Mouse (Mus musculus) hindbrain, embryonic 13.5 days (tissue): Measurements from ENCODE around the gene Ccdc40. TPM values are rescaled to one million over a fixed set of nuclear protein-coding genes. Genes with fewer than 3 reads are reported as not detected.
"Not testable (repeated sequence)": the region's sequence is repeated elsewhere in the genome, so short reads cannot be mapped to it uniquely, and the experiment has no call there.

Experiments used
- ATAC-seq: fragments of 200-750 bp; cut with Nextera tagmentation; 2 replicates; pipeline ENCODE4 v1.8.0; 2017; ENCODE audit warnings: moderate TSS enrichment; ENCODE audit not compliant: low FRiP score
- H3K27ac ChIP-seq: fragments of 300-500 bp; sonication (generic); 2 replicates; pipeline ENCODE4 v1.5.1; 2015; ENCODE audit warnings: inconsistent platforms, mild to moderate bottlenecking, moderate library complexity
- H3K27me3 ChIP-seq: fragments of 300-500 bp; sonication (generic); 2 replicates; pipeline ENCODE4 v1.6.1; 2015; ENCODE audit warnings: mild to moderate bottlenecking, inconsistent platforms
- H3K36me3 ChIP-seq: fragments of 300-500 bp; sonication (generic); 2 replicates; pipeline ENCODE4 v1.6.1; 2015; ENCODE audit warnings: mild to moderate bottlenecking, inconsistent platforms
- H3K4me1 ChIP-seq: fragments of 300-500 bp; sonication (generic); replicated peaks from 2 replicates; pipeline ENCODE4 v1.6.1; 2015; ENCODE audit warnings: inconsistent platforms
- H3K4me2 ChIP-seq: fragments of 300-500 bp; sonication (generic); 2 replicates; pipeline ENCODE4 v1.6.1; 2015; ENCODE audit warnings: inconsistent platforms, mild to moderate bottlenecking, moderate library complexity
- H3K4me3 ChIP-seq: fragments of 300-500 bp; sonication (generic); 2 replicates; pipeline ENCODE4 v1.5.1; 2015; ENCODE audit warnings: mild to moderate bottlenecking, inconsistent platforms
- H3K9ac ChIP-seq: fragments of 300-500 bp; sonication (generic); 2 replicates; pipeline ENCODE4 v1.6.1; 2015; ENCODE audit warnings: mild to moderate bottlenecking, inconsistent platforms
- H3K9me3 ChIP-seq: fragments of 300-500 bp; sonication (generic); 2 replicates; pipeline ENCODE4 v1.6.1; 2016; ENCODE audit warnings: inconsistent platforms
- WGBS: fragments of 180-500 bp; shearing (Covaris S2); methylation state at CpG from one replicate; pipeline ENCODE4 v1.1.7; 2015; 5-methylcytosine and 5-hydroxymethylcytosine counted together
- polyA plus RNA-seq: library from polyadenylated mRNA; unstranded; fragments of >200 nt; fragmentation: Nextera tagmentation; extraction: Ambion mirVana; gene quantifications from 2 replicates; pipeline ENCODE4 v1.2.1, GENCODE M21; 2015

Gene Ccdc40
- polyA plus RNA-seq, 1 experiment from 2014 or later = 14.6 TPM

DNA sequence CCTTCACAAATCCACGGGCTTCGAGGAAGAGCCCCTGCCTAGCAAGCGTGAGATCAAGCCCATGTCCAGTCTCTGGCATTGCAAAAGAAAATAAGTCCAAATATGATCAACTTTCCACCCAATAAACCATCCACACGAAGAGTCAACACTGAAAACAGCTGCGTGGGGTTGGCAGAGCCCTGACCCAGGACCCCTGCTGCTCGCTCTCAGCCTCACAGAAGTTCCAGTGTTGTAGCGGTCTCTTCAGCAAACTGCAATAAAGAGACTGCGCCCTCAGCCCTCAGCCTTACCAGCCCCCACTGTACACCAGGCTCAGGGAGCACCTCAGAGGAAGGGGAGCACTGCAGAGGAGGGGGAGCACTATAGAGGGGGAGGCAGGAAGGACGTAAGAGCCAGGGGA lies 2.7 kb upstream of the Ccdc40 start:
- H3K9ac ChIP-seq = peak overlapping the region; percentile 46

DNA sequence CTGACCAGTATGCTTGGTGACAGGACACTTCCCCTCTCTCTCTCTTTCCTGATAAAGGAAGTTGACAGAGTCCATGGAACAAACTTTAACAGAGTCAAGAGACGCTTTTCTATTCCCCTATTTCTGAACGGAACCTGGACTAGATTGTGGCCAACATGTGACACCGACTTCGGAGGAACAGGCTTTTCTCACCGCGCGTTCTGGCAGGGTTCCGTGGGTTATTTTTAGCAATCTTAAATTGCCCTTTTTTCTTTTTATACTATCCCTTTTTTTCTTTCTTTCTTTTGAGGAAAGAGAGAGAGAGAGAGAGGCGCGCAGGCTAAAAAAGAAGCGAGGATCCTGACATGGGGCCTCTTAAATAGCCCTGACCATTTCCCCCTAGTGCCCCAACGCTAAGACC lies 781 bp upstream of the Ccdc40 start:
- peaks cover 82% of the 10 kb centered on the region for H3K4me1 ChIP-seq
- H3K27ac ChIP-seq = peak overlapping the region; percentile 92
- H3K27me3 ChIP-seq = no peaks in the 10 kb centered on the region
- 6% methylated on average over 12 of the region's 12 CpGs for WGBS
- peaks cover 11% of the 10 kb centered on the region for H3K36me3 ChIP-seq
- H3K9me3 ChIP-seq = no peaks in the 10 kb centered on the region
- H3K4me2 ChIP-seq = peak overlapping the region; percentile 99
- no peak for ATAC-seq
- H3K9ac ChIP-seq = peak overlapping the region; percentile 93
- peak overlapping the region; percentile 80 for H3K4me3 ChIP-seq

More for the DNA sequence above, 2.7 kb upstream of the Ccdc40 start:
- no peaks in the 10 kb centered on the region for H3K9me3 ChIP-seq
- H3K27me3 ChIP-seq = no peaks in the 10 kb centered on the region
- 70% methylated on average over 9 of the region's 9 CpGs for WGBS
- no peak overlapping the region for H3K27ac ChIP-seq
- peak overlapping the region; percentile 99 for H3K4me2 ChIP-seq
- H3K4me3 ChIP-seq = no peak overlapping the region
- no peak for ATAC-seq
- no peaks in the 10 kb centered on the region for H3K36me3 ChIP-seq
- H3K4me1 ChIP-seq = peaks cover 90% of the 10 kb centered on the region

DNA sequence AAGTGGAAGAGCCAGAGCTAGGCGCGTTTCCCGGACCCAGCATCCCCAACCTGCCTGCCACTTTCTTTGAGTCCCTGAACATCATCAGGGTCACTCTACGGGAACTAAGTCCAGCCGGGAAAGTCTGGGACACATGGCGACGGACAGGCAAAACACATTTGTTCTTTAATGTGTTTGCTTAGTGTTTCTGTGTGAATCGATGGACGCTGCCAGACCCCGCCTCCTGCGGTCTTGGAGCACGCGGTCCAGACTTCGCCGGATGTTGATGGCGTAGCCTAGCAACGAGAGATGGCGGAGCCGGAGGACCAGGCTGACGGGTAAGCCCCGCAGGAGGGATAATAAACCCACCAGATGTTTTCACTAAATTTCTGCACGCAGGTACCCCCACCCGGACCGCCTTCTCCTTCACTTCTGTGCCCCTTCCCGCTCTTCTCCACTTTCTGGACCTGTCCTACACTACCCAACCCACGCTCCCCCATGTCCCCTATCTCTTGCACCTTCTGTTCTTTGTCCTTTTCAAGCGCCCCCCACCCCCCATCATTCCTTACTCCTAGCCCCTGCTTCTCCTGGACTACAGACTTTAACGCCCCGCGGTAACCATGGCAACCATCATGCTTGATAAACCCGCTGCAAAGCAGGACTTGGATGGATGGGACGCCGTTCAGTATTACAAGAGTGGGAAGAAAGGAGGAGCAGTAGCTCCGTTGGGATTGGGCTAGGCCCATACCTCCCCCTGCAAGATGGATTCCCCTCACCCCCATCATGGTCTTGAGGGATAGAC lies 664 bp downstream of the Ccdc40 start:
- peak; percentile 89 for ATAC-seq
- Histone ChIP-seq H3K27me3 (no peaks in the 10 kb centered on the region), H3K9me3 (no peaks in the 10 kb centered on the region), H3K36me3 (peaks cover 16% of the 10 kb centered on the region), H3K9ac (peak overlapping the region; percentile 93), H3K4me2 (peak overlapping the region; percentile 99), H3K4me3 (peak overlapping the region; percentile 80), H3K4me1 (peaks cover 68% of the 10 kb centered on the region), H3K27ac (peak overlapping the region; percentile 92)
- WGBS = 1% methylated on average over 34 of the region's 34 CpGs

DNA sequence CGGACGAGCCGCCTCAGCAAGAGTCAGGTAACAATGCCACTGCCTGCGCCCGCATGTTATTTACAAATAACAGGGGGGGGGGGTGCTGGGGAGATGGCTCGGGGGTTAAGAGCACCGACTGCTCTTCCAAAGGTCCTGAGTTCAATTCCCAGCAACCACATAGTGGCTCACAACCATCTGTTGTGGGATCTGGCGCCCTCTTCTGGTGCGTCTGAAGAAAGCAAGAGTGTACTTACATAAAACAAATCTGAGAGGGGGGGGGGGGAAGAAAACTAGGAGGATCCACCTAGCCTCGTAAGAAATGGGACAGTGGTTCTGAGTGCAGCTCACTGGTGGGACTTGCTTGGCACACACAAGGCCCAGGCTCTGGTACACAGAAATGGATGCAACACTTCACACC lies 6.4 kb downstream of the Ccdc40 start:
- ATAC-seq = no peak
- 95% methylated on average over 10 of the region's 10 CpGs for WGBS
- H3K4me1 ChIP-seq = peaks cover 41% of the 10 kb centered on the region

DNA sequence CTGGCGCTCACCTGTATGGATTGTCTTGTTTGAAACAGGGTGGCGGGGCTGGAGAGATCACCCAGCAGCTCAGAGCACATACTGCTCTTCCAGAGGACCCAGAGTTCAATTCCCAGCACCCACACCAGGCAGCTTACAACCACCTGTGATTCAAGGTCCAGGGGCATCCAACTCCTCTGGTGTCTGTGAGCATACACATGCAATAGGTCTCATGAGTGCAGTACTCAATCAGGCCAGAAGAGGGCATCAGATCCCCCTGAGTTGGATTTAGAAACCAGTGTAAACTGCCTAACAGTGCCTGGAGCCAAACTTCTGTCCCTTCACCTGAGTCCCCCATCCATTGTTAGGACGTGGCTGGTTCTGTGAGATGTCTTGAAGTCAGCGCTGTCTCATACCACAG lies 7.2 kb downstream of the Ccdc40 start:
- Histone ChIP-seq H3K27me3 (no peaks in the 10 kb centered on the region), H3K4me2 (no peak overlapping the region), H3K4me1 (peaks cover 33% of the 10 kb centered on the region), H3K4me3 (no peak overlapping the region), H3K9ac (no peak overlapping the region), H3K36me3 (peaks cover 50% of the 10 kb centered on the region), H3K9me3 (no peaks in the 10 kb centered on the region; the same call in 1 of the 2 replicates), H3K27ac (no peak overlapping the region)
- no peak for ATAC-seq
- WGBS = 79% methylated on average over 4 of the region's 4 CpGs

More for the DNA sequence above, 6.4 kb downstream of the Ccdc40 start:
- H3K4me2 ChIP-seq = no peak overlapping the region
- no peak overlapping the region for H3K27ac ChIP-seq
- no peak overlapping the region for H3K4me3 ChIP-seq
- no peak overlapping the region for H3K9ac ChIP-seq
- H3K27me3 ChIP-seq = no peaks in the 10 kb centered on the region
- no peaks in the 10 kb centered on the region; the same call in 1 of the 2 replicates for H3K9me3 ChIP-seq
- peaks cover 42% of the 10 kb centered on the region for H3K36me3 ChIP-seq

DNA sequence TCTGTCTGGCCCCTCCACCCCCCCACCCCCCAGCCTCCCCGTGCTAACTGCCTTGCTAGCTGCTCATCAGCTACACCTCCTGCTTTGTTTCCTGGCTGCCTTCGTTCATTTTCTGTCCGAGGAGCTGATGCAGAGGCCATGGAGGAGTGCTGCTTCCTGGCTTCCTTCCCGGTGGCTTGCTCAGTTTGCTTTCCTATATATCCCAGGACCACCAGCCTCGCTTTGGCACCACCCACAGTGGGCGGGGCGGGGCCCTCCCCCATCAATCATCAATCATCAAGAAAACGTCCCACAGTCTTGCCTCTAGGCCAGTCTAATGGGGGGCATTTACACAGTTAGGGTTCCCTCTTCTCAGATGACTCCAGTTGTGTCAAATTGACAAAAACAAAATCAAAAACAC lies 8.0 kb downstream of the Ccdc40 start:
- Histone ChIP-seq H3K4me2 (no peak overlapping the region), H3K9ac (no peak overlapping the region), H3K4me1 (peaks cover 28% of the 10 kb centered on the region), H3K27me3 (no peaks in the 10 kb centered on the region), H3K36me3 (peaks cover 54% of the 10 kb centered on the region), H3K4me3 (no peak overlapping the region), H3K9me3 (no peaks in the 10 kb centered on the region; the same call in 1 of the 2 replicates), H3K27ac (no peak overlapping the region)
- no peak for ATAC-seq
- 41% methylated on average over 8 of the region's 8 CpGs for WGBS

DNA sequence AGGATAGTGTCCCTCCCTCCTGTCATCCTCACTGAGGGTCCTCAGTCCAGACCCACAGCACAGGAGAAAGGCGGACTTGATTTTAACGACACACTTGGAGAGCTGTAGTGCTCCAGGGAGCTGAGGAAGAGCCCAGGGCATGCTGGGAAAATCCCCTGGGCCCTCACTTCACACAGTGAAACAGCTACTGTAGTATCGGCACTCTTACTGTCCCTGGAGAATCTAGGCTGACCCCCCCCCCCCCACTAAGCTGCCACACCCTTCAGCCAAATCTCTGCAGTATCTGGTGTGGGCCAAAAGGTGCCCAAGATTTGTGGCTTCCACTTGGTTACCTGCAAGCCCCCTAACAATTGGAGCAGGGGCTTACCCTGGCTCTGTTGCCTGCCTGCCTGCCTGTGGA lies 8.6 kb downstream of the Ccdc40 start:
- ATAC-seq = no peak
- Histone ChIP-seq H3K27me3 (no peaks in the 10 kb centered on the region), H3K27ac (no peak overlapping the region), H3K9me3 (no peaks in the 10 kb centered on the region; the same call in 1 of the 2 replicates), H3K4me2 (no peak overlapping the region), H3K4me3 (no peak overlapping the region), H3K9ac (no peak overlapping the region), H3K4me1 (peaks cover 28% of the 10 kb centered on the region), H3K36me3 (peaks cover 51% of the 10 kb centered on the region)
- WGBS = 37% methylated on average over 3 of the region's 3 CpGs

DNA sequence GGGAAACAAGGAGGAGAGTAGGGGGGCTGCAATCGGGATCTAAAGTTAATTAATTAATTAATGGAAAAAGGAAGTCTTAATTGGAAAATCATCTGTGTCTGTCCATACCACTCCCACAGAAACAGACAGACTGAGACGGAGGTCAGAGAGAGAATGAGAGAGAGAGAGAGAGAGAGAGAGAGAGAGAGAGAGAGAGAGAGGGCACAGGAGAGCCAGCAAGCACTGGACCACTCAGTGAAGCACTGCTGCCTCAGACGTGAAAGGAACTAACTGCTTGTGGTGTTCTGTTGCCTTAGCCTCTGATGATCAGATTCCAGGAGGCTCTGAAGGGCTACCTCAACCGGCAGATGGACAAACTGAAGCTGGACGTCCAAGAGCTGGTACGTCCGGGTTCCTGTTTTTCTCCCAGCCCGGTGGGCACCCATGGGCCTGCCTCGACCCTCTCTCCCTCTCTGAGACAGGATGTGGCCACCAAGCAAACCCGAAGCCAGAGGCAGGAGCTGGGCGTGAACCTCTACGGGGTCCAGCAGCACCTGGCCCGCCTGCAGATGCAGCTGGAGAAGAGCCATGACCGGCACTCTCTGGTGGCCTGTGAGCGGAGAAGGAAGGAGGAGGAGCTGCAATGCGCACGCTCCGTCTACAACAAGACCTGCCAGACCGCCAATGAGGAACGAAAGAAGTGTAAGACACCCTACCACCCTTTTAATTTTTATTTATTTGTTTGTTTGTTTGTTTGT lies 9.4 kb downstream of the Ccdc40 start:
- Histone ChIP-seq H3K9ac (peak overlapping the region; percentile 49; the same call in 1 of the 2 replicates), H3K4me1 (peaks cover 23% of the 10 kb centered on the region), H3K4me2 (peak overlapping the region; percentile 46), H3K4me3 (peak overlapping the region; percentile 16), H3K9me3 (no peaks in the 10 kb centered on the region; the same call in 1 of the 2 replicates), H3K27ac (peak overlapping the region; percentile 52), H3K36me3 (peaks cover 53% of the 10 kb centered on the region), H3K27me3 (no peaks in the 10 kb centered on the region)
- WGBS = 34% methylated on average over 20 of the region's 20 CpGs
- ATAC-seq = peak; percentile 40

DNA sequence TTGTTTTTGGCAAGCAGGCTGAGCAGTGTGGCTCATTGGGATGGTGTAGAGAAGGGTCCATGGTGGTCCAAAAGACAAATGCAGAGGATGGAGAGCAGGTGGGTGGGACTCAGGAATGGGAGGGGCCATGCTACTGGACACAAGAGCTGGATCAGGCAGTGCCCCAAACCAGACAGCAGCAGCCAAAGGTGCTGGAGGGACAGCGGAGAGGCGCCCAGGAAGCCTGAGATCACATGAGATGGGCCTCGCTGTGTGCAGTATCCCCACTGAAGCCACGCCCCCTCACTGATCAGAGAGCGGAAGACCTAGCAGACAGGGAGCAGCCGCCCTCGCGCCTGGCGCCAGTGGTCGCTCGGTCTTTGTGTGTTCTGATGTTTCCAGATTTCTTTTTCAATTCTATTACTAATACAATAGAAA lies 9.9 kb downstream of the Ccdc40 start:
- Histone ChIP-seq H3K9me3 (no peaks in the 10 kb centered on the region; the same call in 1 of the 2 replicates), H3K9ac (no peak overlapping the region; the same call in 1 of the 2 replicates), H3K27ac (0 out of 2 replicates have a peak overlapping the region, but pooled peaks have one; percentile 40), H3K36me3 (peaks cover 59% of the 10 kb centered on the region), H3K4me3 (peak overlapping the region; percentile 16), H3K4me2 (peak overlapping the region; percentile 46), H3K27me3 (no peaks in the 10 kb centered on the region), H3K4me1 (peaks cover 23% of the 10 kb centered on the region)
- peak; percentile 18; the same call in 1 of the 2 replicates for ATAC-seq
- WGBS = 21% methylated on average over 11 of the region's 11 CpGs

DNA sequence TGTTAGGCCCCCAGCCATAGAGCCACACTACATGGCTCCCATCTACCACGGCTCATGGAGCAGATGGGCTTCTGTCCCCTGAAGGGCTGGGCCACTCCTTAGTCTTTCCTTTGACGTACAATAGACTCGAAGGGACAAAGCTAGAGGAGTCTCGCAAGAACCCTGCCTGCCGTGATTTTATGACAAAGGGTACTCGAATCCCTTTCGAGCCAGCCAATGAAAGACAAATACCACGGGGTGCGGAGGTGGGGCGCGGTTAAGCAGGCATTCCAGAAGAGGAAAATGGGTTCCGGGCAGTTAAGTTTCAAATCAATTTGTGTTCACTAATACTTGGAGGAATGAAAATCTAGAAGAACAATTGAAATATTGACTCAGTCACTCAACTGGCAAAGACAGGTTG lies 11.1 kb downstream of the Ccdc40 start:
- Histone ChIP-seq H3K27me3 (no peaks in the 10 kb centered on the region), H3K4me3 (no peak overlapping the region), H3K27ac (no peak overlapping the region), H3K9ac (no peak overlapping the region), H3K4me1 (peaks cover 23% of the 10 kb centered on the region), H3K4me2 (no peak overlapping the region), H3K9me3 (no peaks in the 10 kb centered on the region; the same call in 1 of the 2 replicates), H3K36me3 (peaks cover 52% of the 10 kb centered on the region)
- no peak for ATAC-seq
- 82% methylated on average over 12 of the region's 12 CpGs for WGBS

DNA sequence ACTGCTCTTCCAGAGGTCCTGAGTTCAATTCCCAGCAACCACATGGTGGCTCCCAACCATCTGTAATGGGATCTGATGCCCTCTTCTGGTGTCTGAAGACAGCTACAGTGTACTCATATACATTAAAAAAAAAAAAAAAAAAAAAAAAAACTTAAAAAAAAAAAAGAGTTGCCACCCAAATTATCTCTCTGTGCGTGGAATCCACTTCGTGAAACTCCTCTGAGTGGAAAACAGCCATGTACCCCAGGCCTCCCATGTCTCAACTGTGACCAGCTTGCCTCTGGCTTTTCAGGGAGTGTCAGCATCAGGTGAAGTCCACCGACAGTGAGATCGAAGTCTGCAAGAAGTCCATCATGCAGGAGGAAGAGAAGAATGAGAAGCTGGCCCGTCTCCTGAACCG lies 17.2 kb downstream of the Ccdc40 start:
- H3K4me1 ChIP-seq, ATAC-seq, H3K4me3 ChIP-seq, H3K27me3 ChIP-seq, H3K9ac ChIP-seq, H3K9me3 ChIP-seq, H3K4me2 ChIP-seq, H3K27ac ChIP-seq: not testable (repeated sequence)
- peaks cover 38% of the 10 kb centered on the region for H3K36me3 ChIP-seq
- 89% methylated on average over 6 of the region's 6 CpGs for WGBS

DNA sequence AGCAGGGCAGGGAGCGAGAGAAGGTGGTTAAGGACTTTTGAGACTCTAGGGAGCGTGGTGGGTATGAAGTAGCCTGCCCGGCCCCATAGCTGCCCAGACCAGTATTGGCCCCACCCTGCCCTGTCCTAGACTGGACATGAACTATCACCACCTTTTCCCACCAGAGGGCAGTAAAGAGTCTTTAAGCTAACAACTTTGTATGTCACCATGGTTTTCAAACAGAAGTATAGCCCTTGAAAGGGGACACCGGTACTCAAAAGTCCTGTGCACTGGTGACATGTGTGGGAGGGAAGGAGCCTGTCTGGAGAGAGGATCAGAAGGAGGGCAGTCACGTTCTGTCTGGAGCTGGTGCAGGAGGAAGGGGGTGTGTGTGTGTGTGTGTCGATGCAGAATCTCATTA lies 20.6 kb downstream of the Ccdc40 start:
- H3K36me3 ChIP-seq = peaks cover 15% of the 10 kb centered on the region
- peak; percentile 45; the same call in 1 of the 2 replicates for ATAC-seq
- H3K9me3 ChIP-seq = no peaks in the 10 kb centered on the region
- peaks cover 21% of the 10 kb centered on the region for H3K4me1 ChIP-seq
- no peak overlapping the region for H3K4me2 ChIP-seq
- no peak overlapping the region for H3K27ac ChIP-seq
- no peak overlapping the region for H3K9ac ChIP-seq
- H3K4me3 ChIP-seq = no peak overlapping the region
- no peaks in the 10 kb centered on the region for H3K27me3 ChIP-seq
- 33% methylated on average over 6 of the region's 6 CpGs for WGBS
